Mouse (Mus musculus): ENCODE data around the gene Mup2.
"Not testable (repeated sequence)": the region's sequence is repeated elsewhere in the genome, so short reads cannot be mapped to it uniquely, and the experiment has no call there.

The Mup2 gene

GRCm38 (mm10) chr4:60154189-60154588 lies at the start of gene Mup2:
Mup2 (minus strand) TSS chr4:60154289.
- DNase-seq (ENCODE audit: low spot score): not testable (repeated sequence)
